Mouse (Mus musculus): ENCODE measurements around the gene Gm21915. TPM values are rescaled to one million over a fixed set of nuclear protein-coding genes. Genes with fewer than 3 reads are reported as not detected.

Gm21915 gene
- total RNA-seq, 2 experiments from 2014 or later = not detected

GRCm38 (mm10) chr9:40717182-40717874 lies 46.9 kb downstream of the Gm21915 start:
- DNase-seq = peak; percentile 37 to 40

DNA sequence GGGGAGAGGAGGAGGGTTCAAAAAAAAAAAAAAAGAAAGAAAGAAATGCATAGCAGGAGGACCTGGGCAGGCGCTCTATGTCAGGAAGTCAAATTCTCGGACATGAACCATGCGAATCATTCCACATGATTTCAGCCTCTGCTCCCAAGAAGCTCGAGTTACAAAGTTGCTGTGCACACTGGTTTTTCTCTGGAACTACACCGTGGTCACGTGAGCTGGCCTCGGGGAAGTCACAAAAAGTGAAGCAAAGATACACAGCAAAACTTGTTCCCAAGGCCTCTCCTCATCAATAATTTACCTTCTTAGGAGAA lies 47.4 kb downstream of the Gm21915 start:
- DNase-seq = no peak

Other genes with a start within 250 kb of the Gm21915 start
- gene Gramd1b, start 139.2 kb upstream of the Gm21915 start, total RNA-seq (2021) = 10 to 100 TPM; 14.7 to 16.7 TPM
- gene Clmp, start 15.3 kb downstream of the Gm21915 start, total RNA-seq (2021) = 1 to 10 TPM; 4.8 to 5.3 TPM
- gene Hspa8, start 130.4 kb downstream of the Gm21915 start, total RNA-seq (2021) = 1,000 to 10,000 TPM; 1,743 to 1,808 TPM
- gene Bsx, start 203.5 kb downstream of the Gm21915 start, total RNA-seq (2021) = not detected

Measured in heart, adult 18-20 months (tissue).